Mouse (Mus musculus) kidney, adult 18-20 months (tissue): ENCODE results near the gene Ly6g.
"Not testable (repeated sequence)": the region's sequence is repeated elsewhere in the genome, so short reads cannot be mapped to it uniquely, and the experiment has no call there.

Experiments
- DNase-seq: peaks from one replicate; pipeline ENCODE4 v3.0.0; 2021

Gene Ly6g

DNA sequence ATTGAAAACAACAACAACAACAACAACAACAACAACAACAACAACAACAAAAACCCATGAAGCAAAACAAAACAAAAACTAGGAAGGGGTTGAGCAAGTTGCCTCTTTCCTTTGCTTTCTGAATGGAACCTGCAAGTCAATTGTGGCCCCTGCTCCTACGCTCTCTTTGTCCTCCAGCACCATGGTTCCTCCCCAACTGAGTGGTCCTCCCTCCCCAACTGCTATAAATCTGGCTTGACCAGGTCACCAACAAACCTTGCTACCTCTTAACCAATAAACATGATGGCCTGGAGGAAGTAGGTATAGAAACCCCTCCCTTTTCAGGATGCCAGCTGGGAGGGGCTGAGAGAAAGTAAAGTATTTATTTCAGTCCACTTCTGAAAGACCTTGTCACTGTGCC, at the start of gene Ly6g:
Gene Ly6g (plus strand): TSS at position 301 of the 400 bp plus-strand sequence.
- DNase-seq, result no peak

DNA sequence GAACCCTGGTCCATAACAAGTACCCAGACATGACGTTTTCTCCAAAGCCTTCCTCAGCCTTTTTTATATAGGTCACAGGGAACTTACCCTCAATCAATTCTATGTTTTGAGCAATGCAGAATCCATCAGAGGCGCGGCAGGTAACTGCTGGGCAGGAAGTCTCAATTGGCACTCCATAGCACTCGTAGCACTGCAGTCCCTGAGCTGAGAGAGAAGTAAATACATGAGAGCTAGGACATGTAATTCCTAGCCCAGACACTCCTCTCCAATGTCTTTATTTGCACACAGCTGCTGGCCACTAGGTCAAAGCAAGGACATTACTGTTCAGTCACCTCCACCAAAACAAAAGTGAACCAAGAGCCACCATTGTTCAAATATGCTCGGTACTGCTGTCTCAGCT, 44.6 kb upstream of the Ly6g start:
- DNase-seq, result not testable (repeated sequence)

DNA sequence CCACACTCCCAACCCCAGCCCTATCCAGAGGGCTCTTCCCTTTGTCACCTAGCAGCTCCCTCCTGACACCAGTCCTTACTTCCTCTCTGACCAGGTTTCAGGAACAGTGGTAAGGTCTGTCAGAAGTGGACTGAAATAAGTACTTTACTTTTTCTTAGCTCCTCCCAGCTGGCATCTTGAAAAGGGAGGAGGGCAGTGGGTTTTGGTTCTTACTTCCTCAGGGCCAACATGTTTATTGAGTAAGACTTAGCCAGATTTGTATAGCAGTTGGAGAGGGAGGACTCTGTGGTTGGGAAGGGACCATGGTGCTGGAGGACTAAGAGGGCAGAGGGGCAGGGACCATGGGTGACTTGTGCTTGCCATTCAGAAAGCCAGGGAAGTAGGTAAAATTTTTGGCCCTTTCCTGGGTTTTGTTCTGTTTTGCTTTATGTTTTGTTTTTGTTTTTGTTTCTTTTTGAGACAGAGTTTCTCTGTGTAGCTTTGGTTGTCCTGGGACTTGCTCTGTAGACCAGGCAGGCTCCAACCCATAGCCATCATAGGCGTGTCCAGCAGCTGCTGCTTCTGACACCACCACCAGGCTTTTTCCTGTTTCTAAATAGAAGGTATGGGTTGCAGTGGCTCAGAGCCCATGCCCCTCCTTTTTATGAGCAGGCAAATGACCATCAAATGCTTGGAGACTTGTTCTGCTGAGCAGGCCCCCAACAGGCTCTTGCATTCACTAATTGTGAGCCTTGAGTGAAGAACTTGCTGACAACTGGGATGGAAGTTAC, 43.0 kb upstream of the Ly6g start, which contains the start of gene Ly6c2:
Gene Ly6c2 (minus strand): TSS at position 110 of the 770 bp plus-strand sequence.
- DNase-seq, result not testable (repeated sequence)

DNA sequence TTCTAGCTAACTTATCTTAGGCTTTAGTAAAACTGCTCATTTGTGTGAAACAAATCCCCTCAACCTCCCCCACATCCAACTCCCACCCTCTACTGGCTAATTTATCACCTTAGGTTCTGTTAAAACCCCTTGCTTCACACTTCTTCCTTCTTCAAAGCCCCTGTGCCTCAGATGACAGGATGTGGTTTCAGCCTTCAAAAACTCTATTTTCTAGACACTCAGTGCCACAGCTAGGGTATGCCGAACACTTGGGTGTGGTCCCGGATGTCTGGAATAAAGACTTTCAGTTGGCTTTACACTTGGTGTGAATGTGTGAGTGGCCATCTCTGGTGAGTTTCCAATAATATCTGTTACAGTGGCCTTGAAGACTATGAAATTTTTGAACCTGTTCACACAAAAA, 38.5 kb upstream of the Ly6g start:
- no peak for DNase-seq

DNA sequence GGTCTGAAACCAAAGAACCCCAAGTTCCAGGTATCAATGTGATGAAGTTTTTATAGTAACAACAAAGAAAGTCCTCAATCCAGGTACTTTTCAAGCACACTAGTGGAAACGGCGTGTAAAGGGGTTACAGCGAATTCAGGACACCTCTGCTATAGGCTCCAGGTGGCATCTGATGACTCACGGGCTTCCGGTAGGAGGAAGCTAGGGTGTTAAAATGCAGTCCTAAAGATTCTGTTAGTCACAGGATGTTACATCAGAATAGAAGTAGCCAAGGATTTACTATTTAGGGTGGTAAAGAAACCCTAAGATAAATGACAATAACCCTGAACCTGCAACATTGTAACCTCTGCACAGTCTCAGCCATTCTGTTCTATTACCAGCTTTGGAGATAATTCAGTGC, 37.6 kb upstream of the Ly6g start:
- DNase-seq, result not testable (repeated sequence)

DNA sequence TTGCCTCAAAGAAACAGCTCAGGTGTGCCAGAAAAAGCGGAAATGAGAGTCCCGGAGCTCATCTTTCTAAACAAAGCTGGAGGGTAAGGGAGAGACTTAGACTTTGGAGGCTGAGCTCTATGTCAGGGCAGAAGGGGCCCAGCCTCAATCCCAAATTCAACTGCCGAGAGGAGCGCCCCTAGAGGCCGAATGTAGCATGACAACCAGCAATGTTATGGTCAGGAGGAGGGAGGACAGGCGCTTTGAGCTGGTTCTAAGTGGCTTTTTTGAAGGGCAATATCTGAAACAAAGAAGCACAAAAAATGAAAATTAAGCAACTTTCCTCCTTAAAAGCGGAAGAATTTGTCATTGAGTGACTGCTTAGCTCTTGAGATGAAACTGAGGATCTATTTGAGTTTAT, 36.3 kb upstream of the Ly6g start:
- peak; percentile 44 for DNase-seq

DNA sequence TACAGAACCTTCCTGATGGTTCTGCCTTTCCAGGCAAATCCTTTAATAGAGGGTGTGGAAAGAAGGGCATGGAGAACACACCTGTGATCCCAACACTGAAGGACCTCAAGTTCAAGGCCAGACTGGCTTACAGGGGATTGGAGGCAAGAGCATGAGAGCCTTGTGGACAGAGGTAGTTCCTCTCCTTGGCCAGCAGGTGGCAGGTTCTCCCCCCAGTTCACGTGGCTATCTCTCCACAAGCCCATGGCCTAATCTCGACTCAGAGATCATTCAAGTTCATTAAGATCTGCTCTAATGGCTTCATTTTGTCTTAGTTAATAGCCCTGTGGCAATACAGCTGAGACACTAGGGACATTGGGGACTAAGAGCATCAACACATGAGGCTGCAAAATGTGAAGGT, 35.0 kb upstream of the Ly6g start:
- DNase-seq, result no peak

DNA sequence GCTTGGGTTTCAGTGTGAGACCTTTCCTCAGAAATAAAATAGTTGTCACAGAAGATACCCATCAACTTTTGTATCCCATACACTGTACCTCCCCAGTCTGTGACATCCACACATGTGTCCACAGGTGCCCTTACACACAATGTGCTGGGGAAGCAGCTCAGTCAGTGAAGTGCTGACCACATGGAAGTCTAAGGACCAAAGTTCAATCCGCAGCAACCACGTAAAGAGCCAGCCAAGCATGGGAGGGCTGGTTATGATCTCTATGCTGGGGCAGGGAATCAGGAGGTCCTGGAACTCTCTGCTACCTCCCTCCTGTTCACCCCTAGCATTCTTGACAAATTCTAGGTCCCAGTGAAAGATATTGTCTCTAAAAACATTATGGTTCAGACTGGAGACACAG, 22.7 kb upstream of the Ly6g start:
- not testable (repeated sequence) for DNase-seq

DNA sequence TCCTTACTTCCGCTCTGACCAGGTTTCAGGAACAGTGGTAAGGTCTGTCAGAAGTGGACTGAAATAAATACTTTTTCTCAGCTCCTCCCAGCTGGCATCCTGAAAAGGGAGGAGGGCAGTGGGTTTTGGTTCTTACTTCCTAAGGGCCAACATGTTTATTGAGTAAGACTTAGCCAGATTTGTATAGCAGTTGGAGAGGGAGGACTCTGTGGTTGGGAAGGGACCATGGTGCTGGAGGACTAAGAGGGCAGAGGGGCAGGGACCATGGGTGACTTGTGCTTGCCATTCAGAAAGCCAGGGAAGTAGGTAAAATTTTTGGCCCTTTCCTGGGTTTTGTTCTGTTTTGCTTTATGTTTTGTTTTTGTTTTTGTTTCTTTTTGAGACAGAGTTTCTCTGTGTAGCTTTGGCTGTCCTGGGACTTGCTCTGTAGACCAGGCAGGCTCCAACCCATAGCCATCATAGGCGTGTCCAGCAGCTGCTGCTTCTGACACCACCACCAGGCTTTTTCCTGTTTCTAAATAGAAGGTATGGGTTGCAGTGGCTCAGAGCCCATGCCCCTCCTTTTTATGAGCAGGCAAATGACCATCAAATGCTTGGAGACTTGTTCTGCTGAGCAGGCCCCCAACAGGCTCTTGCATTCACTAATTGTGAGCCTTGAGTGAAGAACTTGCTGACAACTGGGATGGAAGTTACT, 19.8 kb upstream of the Ly6g start:
- not testable (repeated sequence) for DNase-seq

DNA sequence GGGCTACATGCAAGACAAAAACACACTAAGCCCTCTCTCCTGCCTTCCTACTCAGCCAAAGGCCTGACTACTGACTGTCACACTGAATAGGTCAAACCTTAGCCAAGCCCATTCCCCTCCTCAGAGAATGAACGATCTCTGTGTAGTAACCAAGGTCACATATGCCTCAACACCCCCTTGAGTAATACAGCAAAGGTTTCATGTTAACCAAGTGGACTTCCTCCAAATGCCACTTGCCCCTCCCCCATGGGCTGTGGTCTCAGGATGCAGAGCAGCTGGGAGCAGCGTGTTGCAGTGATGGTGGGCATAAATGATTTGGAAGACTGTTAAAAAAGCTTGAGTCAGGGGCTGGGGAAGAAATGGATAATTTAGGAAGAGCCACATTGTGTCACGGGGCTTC, 17.3 kb upstream of the Ly6g start:
- DNase-seq, result not testable (repeated sequence)

DNA sequence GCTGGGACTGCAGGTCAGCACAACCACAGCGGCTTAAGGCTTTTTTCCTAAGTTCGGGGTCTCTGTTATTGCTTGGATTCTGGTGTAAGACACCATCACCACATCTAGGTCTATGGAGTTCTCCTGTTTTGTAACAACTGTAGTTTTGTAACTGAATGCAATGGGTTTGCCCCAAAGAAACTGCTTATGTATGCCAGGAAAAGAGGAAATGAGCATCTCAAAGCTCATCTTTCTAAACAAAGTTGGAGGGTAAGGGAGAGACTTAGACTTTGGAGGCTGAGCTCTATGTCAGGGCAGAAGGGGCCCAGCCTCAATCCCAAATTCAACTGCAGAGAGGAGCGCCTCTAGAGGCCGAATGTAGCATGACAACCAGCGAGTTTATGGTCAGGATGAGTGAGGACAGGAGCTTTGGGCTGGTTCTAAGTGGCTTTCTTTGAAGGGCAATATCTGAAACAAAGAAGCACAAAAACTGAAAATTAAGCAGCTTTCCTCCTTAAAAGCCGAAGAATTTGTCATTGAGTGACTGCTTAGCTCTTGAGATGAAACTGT, 13.2 kb upstream of the Ly6g start:
- DNase-seq, result peak; percentile 30

DNA sequence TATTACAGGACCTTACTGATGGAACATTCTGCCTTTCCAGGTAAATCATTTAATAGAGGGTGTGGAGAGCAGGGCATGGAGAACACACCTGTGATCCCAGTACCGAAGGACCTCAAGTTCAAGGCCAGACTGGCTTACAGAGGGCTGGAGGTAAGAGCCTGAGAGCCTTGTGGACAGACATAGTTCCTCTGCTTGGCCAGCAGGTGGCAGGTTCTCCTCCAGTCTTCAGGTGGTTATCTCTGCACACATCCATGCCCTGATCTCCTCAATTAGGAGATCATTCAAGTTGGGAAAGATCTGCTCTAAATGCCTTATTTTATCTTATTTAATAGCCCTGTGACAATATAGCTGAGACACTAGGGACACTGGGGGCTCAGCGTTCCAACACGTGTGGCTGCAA, 11.3 kb upstream of the Ly6g start:
- no peak for DNase-seq

DNA sequence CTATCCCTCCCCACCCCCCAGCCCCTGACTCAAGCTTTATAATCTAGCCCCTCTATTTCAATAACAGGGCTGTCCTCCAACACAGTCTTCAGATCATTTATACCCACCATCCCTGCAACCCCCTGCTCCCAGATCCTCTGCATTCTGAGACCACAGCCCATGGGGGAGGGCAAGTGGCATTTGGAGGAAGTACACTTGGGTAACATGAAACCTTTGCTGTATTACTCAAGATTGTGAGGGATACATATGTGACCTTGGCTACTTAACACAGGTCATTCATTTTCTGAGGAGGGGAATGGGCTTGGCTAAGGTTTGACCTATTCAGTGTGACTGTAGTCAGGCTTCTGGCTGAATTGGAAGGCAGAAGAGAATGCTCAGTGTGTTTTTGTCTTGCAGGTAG, 2.0 kb upstream of the Ly6g start:
- DNase-seq, result no peak

DNA sequence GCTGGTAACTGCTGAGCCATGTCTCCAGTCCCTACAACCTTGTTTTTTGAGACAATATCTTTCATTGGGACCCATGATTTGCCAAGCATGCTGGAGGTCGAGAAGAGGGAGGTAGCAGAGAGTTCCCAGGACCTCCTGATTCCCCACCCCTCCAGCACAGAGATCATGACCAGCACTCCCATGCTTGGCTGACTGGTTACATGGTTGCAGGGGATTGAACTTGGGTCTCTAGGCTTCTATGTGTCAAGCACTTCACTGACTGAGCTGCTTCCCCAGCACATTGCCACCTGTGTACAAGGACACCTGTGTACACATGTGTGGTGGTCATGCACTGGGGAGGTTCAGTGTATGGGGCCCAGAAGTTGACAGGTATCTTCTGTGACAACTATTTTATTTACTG, 2.6 kb downstream of the Ly6g start:
- DNase-seq, result no peak

DNA sequence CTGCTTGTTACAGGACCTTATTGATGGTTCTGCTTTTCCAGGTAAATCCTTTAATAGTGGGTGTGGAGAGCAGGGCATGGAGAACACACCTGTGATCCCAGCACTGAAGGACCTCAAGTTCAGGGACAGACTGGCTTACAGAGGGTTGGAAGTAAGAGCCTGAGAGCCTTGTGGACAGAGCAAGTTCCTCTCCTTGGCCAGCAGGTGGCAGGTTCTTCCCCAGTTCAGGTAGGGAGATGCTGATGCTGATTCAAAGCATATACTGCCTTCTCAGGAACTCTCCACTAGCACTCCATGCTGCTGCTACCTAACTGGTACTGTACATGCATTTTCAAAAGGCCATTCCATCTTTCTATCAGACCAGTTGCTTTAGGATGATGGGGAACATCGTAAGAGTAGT, 20.5 kb downstream of the Ly6g start:
- peak; percentile 29 for DNase-seq

DNA sequence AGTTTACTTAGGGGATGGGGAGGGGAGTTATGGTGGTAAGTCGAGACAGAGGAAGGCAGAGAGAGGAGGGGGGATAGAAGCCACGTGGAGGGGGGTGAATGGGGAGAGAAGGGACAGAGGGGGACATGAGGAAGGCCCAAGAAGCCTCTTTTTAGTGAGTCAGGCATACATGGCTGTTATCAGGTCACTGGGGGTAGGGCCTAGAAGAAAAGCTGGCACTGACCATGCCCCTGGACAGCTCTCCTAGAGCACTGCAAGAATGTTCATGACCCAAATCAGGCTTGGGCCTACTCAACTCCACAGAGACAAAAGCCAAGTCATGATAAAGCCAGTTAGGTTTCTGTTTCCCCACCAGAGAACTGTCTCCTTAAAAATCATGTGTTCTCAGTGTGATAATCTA, 31.3 kb downstream of the Ly6g start:
- no peak for DNase-seq

DNA sequence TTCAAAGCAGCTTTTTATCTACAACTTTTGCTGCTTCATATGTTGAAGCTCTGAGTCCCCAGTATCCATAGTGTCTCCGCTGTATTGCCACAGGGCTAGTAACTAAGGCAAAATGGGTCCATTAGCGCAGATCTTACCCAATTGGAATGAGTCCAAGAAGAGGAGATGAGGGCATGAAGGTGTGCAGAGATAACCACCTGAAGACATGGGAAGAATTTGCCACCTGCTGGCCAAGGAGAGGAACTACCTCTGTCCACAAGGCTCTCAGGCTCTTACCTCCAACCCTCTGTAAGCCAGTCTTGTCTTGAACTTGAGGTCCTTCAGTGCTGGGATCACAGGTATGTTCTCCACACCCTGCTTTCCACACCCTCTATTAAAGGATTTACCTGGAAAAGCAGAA, 34.1 kb downstream of the Ly6g start:
- peak; percentile 12 for DNase-seq

DNA sequence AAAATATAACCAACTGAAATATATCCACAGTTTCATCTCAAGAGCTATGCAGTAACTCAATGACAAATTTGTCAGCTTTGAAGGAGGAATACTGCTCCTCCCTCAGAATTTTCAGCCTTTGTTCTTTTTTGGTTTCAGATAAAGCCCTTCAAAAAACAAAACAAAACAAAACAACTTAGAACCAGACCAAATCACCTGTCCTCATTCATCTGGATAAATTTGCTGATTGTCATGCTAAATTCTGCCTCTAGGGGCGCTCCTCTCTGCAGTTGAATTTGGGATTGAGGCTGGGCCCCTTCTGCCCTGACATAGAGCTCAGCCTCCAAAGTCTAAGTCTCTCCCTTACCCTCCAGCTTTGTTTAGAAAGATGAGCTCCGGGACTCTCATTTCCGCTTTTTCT, 35.5 kb downstream of the Ly6g start:
- peak; percentile 27 for DNase-seq
